Mouse (Mus musculus) cerebellum, adult (tissue): ENCODE measurements around the gene Trat1.

Experiments
- ATAC-seq: cut with Nextera tagmentation; 2 replicates; pipeline ENCODE4 v1.9.2; 2017; ENCODE audit warnings: mild to moderate bottlenecking, moderate library complexity, mixed read lengths; ENCODE audit not compliant: insufficient number of reproducible peaks, low FRiP score, low TSS enrichment

The Trat1 gene

GRCm38 (mm10) chr16:48736890-48737289 lies 34.9 kb downstream of the Trat1 start:
- no peak for ATAC-seq

GRCm38 (mm10) chr16:48720259-48720658 lies 51.6 kb downstream of the Trat1 start:
- ATAC-seq, result no peak

GRCm38 (mm10) chr16:48719679-48720078 lies 52.1 kb downstream of the Trat1 start:
- ATAC-seq, result no peak

DNA sequence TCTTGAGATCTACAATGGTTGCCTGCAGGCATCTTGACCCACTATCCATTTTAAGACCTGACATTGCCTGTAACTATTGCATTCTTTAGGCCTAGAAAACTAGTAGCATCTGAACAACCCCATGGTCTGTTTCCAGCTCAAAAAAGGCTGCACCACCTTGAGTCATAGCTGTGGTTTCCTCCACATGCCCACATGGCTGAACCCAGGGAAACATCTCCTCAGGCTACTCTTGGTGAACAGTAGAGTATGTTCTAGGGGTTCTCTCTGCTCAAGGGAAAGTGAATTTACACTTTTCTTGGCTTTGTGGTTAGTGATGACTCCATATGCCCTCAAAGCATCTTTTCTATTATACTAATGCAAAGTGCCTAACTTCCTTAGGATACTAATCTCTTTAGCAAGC lies 55.5 kb downstream of the Trat1 start:
- ATAC-seq, result no peak

DNA sequence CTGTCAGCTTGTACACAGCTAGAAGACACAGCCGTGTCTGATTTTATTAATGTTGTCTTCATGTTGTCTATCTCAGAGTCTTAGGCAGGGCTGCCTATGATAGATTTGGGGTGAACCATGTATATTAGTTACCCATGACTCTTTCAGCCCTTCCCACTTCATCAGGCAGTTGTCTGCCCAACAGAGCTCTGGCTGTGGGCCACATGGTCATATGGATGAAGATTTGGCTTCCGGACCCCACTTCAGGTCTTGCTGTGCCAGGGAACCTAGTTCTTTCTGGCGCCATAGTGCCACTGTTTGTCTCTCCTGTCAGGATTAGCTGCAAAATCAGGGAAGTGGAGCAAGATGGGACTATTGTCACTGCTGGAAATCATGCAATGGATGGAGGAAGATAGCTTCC lies 69.9 kb downstream of the Trat1 start:
- ATAC-seq, result no peak
